Mouse (Mus musculus): ENCODE measurements around the gene Fmnl1. TPM values are rescaled to one million over a fixed set of nuclear protein-coding genes. Genes with fewer than 3 reads are reported as not detected.

Gene Fmnl1
- polyA plus RNA-seq, 1 experiment from 2014 or later, result 1.6 TPM

DNA sequence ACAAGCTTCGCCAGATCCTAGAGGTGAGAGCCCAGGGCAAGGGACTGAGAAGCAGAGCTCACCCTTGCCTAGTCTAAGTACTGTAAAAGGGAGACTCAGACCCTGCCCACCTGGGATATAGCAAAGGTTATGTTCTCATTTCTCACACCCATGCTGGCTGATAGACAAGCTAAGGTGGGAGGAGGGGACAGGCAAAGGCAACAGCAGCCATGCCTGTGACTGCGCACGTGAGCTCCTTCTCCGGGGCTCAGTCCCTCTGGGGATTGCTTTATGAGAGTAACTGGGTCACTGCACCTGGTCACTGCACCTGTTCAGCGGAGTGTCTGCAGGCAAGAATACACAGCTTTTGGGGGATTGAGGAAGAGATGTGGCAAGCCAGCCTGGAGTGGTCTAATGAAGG, 24.7 kb downstream of the Fmnl1 start:
- H3K27me3 ChIP-seq, result peaks cover 100% of the 10 kb centered on the region
- H3K9me3 ChIP-seq (replicated peaks), result no peaks in the 10 kb centered on the region
- no peak for ATAC-seq (ENCODE audit: low FRiP score)
- no peak overlapping the region for H3K27ac ChIP-seq
- no peak overlapping the region for H3K4me3 ChIP-seq
- 79% methylated on average over 5 of the region's 5 CpGs for WGBS
- peaks cover 25% of the 10 kb centered on the region for H3K4me1 ChIP-seq
- H3K9ac ChIP-seq, result no peak overlapping the region
- no peak overlapping the region for H3K4me2 ChIP-seq (replicated peaks)
- no peaks in the 10 kb centered on the region for H3K36me3 ChIP-seq

DNA sequence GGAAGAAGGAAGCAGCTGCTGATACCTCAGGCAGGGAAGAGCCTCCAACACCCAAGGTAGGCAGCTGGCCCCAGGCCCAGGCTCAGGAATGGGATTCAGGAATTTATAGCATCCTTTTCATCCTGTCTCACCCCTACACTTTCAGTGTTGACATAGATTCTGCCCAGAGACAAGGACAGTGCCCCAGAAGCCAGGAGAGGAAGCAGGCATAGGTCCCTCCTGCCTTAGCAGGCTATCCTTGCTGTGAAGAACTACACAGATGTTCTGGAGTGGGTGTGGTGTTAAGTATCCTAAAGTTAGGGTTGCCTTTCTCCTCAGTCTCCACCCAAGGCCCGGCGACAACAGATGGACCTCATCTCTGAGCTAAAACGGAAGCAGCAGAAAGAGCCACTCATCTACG, 26.4 kb downstream of the Fmnl1 start:
- Histone ChIP-seq H3K27me3 (peaks cover 94% of the 10 kb centered on the region), H3K4me3 (no peak overlapping the region), H3K9ac (no peak overlapping the region), H3K27ac (no peak overlapping the region), H3K4me2 (replicated peaks) (no peak overlapping the region), H3K36me3 (no peaks in the 10 kb centered on the region), H3K4me1 (peaks cover 29% of the 10 kb centered on the region), H3K9me3 (replicated peaks) (no peaks in the 10 kb centered on the region)
- ATAC-seq (ENCODE audit: low FRiP score), result no peak
- WGBS, result 71% methylated on average over 4 of the region's 4 CpGs

DNA sequence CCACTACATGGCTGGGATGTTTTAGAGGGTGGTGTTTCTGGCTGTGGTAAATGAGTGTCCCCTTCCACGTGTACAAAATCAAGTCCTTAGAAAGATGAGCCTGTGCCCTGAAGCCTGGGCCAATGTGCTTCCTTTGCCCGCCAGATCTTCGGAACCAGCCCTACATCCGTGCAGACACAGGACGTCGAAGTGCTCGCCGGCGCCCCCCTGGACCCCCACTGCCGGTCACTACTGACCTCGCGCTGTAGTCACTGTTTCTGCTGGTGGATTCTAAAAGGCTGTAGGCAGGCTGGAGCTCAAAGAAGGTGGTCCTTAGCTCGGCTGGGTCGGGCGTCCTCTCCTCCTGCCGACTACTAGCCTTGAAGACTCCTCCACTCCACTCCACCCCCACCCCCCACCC, 27.4 kb downstream of the Fmnl1 start:
- no peak overlapping the region for H3K9ac ChIP-seq
- peaks cover 84% of the 10 kb centered on the region for H3K27me3 ChIP-seq
- H3K27ac ChIP-seq, result no peak overlapping the region
- peak overlapping the region; percentile 45; the same call in 1 of the 2 replicates for H3K4me3 ChIP-seq
- no peak for ATAC-seq (ENCODE audit: low FRiP score)
- 6% methylated on average over 16 of the region's 16 CpGs for WGBS
- H3K36me3 ChIP-seq, result no peaks in the 10 kb centered on the region
- H3K9me3 ChIP-seq (replicated peaks), result no peaks in the 10 kb centered on the region
- H3K4me1 ChIP-seq, result peaks cover 21% of the 10 kb centered on the region
- H3K4me2 ChIP-seq (replicated peaks), result peak overlapping the region; percentile 71

DNA sequence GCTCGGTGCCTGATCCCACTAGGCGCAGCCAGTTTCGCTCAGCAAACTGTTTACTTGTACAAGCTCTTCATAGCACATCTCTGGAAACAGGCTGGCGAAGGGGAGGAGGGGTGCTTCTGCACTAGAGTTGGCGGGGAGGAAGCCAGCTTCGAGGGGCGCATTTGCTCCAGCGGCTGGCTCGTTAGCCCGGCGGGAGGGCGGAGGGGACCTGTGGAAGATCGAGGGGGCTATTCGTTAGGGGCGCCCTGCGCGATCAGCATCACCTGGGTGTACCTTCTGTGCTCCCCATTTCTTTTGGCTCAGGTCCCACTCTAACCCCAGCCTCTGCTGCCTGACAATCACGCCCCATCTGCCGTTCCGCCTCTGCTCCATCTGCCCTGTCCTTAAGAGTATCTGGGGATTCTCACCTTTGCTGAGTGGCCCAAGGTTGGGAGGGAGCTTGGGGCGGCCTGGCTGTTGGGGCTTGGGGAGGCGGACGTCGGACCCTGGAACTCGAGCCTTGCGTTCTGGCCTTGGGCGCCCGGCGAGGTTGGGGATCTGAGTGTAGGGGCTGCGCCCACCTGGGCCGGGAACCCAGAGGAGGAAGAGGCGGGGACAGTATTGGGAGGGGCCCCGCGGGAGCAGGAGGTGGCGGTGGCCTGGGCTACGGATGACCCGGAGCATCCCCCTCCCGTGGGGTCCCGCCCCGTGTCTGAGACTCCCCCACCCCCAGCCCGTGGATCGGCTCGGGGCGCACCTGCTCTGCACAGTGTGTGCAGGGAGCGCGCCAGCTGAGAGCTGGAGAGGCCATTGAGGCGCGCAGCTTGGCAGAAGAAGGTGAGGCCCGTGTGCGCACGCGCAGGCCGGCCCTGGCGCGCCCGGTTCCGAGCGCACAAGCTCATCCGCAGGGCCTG, 28.2 kb downstream of the Fmnl1 start:
- 1% methylated on average over 58 of the region's 59 CpGs for WGBS
- Histone ChIP-seq H3K9me3 (replicated peaks) (no peaks in the 10 kb centered on the region), H3K36me3 (no peaks in the 10 kb centered on the region), H3K4me2 (replicated peaks) (peak overlapping the region; percentile 71), H3K27me3 (peaks cover 76% of the 10 kb centered on the region), H3K9ac (peak overlapping the region; percentile 42), H3K4me3 (peak overlapping the region; percentile 45), H3K27ac (no peak overlapping the region), H3K4me1 (peaks cover 19% of the 10 kb centered on the region)
- 0 out of 2 replicates have a peak, but pooled peaks have one; percentile 68 for ATAC-seq (ENCODE audit: low FRiP score)

DNA sequence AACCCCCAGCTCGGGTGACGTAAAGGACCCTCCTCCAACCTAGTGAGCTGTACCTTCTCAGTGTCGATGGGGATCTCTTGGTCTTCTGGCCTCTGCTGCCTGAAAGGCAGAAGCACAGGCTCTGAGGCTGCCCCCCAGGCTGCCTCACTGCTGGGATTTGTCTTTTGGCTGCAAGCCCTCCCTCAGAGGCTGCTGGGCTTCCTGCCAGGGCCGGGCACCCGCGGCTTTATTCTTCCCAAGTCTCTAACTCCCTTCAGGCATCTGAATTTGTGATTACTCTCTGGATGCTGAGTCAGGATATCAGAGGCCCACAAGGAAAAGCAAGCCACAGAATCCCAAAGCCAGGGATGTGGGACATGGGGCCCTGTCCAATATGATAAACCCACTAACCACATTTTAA, 30.8 kb downstream of the Fmnl1 start:
- Histone ChIP-seq H3K4me1 (peaks cover 19% of the 10 kb centered on the region), H3K27ac (no peak overlapping the region), H3K9ac (no peak overlapping the region), H3K27me3 (peaks cover 51% of the 10 kb centered on the region), H3K36me3 (no peaks in the 10 kb centered on the region), H3K4me2 (replicated peaks) (no peak overlapping the region), H3K4me3 (no peak overlapping the region), H3K9me3 (replicated peaks) (no peaks in the 10 kb centered on the region)
- 25% methylated on average over 6 of the region's 6 CpGs for WGBS
- ATAC-seq (ENCODE audit: low FRiP score), result peak; percentile 22; the same call in 1 of the 2 replicates

DNA sequence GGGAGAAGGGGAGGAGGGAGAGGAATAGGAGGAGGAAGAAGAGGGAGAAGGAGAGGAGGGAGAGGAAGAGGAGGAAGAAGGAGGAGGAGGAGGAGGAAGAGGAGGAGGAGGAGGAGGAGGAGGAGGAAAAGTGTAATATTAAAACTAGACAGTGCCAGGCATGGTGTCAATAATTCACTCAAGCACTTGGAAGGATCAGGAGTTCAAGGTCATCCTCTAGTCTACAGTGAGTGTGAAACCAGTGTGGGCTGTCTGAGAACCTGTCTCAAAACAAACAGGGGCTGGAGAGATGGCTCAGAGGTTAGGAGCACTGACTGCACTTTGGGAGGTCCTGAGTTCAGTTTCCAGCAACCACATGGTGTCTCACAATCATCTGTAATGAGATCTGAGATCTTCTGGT, 31.5 kb downstream of the Fmnl1 start:
- Histone ChIP-seq H3K27me3 (peaks cover 44% of the 10 kb centered on the region), H3K9ac (no peak overlapping the region), H3K4me1 (peaks cover 19% of the 10 kb centered on the region), H3K27ac (no peak overlapping the region), H3K4me2 (replicated peaks) (no peak overlapping the region), H3K36me3 (no peaks in the 10 kb centered on the region), H3K4me3 (no peak overlapping the region), H3K9me3 (replicated peaks) (no peaks in the 10 kb centered on the region)
- no peak for ATAC-seq (ENCODE audit: low FRiP score)

DNA sequence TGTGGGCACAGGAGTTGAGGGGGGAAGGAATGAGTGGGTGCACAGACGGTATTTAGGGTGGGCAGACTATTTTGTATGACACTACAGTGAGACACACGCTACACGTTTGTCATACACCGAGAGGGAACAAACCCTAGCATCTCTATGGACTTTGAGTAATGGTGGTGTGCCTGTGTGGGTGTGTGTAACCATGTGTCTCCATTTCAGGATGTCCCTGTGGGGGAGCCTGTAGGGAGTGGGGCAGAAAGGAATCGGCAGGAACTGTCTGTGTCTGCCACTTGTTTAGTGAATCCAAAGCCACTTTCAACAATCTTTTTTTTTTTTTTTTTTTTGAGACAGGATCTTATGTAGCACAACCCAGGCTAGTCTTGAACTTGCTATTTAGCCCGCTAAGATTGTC, 35.3 kb downstream of the Fmnl1 start:
- Histone ChIP-seq H3K9ac (no peak overlapping the region), H3K36me3 (no peaks in the 10 kb centered on the region), H3K4me1 (0 out of 2 replicates have a peak, but pooled peaks cover 4% of the 10 kb centered on the region), H3K4me2 (replicated peaks) (no peak overlapping the region), H3K9me3 (replicated peaks) (no peaks in the 10 kb centered on the region), H3K27me3 (peaks cover 6% of the 10 kb centered on the region), H3K27ac (no peak overlapping the region), H3K4me3 (no peak overlapping the region)
- ATAC-seq (ENCODE audit: low FRiP score), result no peak
- WGBS, result 91% methylated on average over 6 of the region's 6 CpGs

DNA sequence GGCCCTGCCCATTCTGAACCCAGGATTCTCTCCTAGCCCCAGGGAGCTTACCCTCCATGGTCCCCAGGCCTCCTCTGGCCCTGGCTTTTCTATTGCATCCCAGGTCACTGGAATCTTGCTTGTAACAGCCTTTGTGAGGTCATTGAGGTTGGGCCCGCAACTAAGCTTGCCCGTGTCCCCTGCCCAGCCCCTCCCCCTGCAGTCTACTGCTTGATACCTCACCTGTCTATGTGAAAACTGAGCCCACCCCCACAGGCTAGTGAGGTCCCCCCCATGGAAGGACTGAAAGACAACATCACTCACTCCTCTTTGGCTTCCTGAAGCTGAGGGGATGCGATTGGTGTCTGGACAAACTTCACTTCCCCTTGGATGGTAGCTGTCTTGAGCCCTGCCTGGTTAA, 37.6 kb downstream of the Fmnl1 start, which contains the start of gene 1700023F06Rik:
1700023F06Rik (minus strand) TSS at position 101 of the 400 bp plus-strand sequence.
- Histone ChIP-seq H3K9me3 (replicated peaks) (no peaks in the 10 kb centered on the region), H3K27me3 (no peaks in the 10 kb centered on the region), H3K4me1 (no peaks in the 10 kb centered on the region), H3K4me2 (replicated peaks) (no peak within 1 kb of the TSS), H3K9ac (no peak within 1 kb of the TSS), H3K36me3 (no peaks in the 10 kb centered on the region), H3K4me3 (no peak within 1 kb of the TSS), H3K27ac (no peak within 1 kb of the TSS)
- WGBS, result 79% methylated on average over 3 of the region's 3 CpGs
- no peak for ATAC-seq (ENCODE audit: low FRiP score)

DNA sequence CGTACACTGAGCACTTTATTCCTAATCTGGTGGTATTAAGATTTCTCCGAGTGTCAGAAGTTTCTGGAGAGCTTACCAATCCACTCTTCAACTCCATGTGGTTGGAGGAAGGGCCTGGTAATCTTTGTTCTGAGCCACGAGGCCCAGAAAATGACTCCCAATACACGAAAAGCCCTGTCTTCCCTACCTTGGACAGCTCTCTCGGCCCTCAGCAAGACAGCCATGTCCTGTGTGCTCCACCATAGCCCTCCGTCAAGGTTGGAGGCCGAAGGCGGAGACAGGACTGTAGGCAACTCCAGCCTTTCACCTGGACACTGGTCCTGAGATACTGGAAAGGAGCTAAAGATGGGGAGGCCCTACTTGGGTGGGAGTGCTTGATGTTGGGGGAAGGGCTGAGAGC, 39.4 kb downstream of the Fmnl1 start:
- Histone ChIP-seq H3K4me3 (no peak overlapping the region), H3K9me3 (replicated peaks) (no peaks in the 10 kb centered on the region), H3K36me3 (no peaks in the 10 kb centered on the region), H3K27ac (no peak overlapping the region), H3K4me2 (replicated peaks) (no peak overlapping the region), H3K27me3 (no peaks in the 10 kb centered on the region), H3K9ac (no peak overlapping the region), H3K4me1 (no peaks in the 10 kb centered on the region)
- WGBS, result 75% methylated on average over 8 of the region's 8 CpGs
- no peak for ATAC-seq (ENCODE audit: low FRiP score)

DNA sequence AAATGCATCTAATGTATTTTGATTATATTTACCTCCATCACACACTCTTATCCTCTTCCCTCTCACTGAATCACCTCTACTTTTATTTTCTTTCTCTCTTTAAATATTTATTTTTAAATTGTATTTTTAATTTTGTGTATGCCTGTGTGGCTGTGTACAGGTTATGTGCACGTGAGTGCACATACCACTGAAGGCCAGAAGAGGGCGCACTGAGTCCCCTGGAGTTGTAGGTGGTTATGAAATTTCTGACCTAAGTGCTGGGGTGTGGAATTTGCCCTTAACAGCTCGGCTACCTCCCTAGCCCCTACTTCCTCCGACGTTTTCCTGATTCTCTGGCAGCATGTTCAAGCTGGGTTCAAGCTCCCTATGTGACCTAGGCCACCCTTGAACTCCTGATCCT, 42.8 kb downstream of the Fmnl1 start:
- Histone ChIP-seq H3K9ac (no peak overlapping the region), H3K4me1 (peaks cover 8% of the 10 kb centered on the region), H3K4me2 (replicated peaks) (no peak overlapping the region), H3K27ac (no peak overlapping the region), H3K36me3 (no peaks in the 10 kb centered on the region), H3K4me3 (no peak overlapping the region), H3K9me3 (replicated peaks) (no peaks in the 10 kb centered on the region), H3K27me3 (peaks cover 10% of the 10 kb centered on the region)
- no peak for ATAC-seq (ENCODE audit: low FRiP score)
- 83% methylated on average over 5 of the region's 5 CpGs for WGBS

DNA sequence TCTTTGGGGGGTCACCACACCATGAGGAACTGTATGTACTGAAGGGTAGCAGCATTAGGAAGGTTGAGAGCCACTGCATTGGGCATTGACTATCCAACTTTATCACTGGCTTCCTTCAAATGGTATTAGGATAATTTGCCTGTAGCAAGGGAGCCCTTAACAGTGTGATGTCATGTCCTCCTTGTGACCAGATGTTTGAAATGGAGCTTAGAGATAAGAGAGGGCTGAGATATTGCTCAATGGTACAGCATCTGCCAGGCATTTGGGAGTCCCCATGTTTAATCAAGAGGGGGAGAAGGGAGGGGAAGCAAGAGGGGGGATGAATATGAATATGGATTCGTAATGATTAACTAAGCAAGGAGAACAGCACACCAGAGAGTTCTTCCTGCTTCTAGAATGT, 44.4 kb downstream of the Fmnl1 start:
- Histone ChIP-seq H3K9me3 (replicated peaks) (no peaks in the 10 kb centered on the region), H3K27me3 (peaks cover 13% of the 10 kb centered on the region), H3K9ac (no peak overlapping the region), H3K4me2 (replicated peaks) (no peak overlapping the region), H3K4me3 (no peak overlapping the region), H3K36me3 (peaks cover 12% of the 10 kb centered on the region; the same call in 1 of the 2 replicates), H3K4me1 (peaks cover 8% of the 10 kb centered on the region), H3K27ac (no peak overlapping the region)
- ATAC-seq (ENCODE audit: low FRiP score), result no peak
- WGBS, result 93% methylated on average over 1 of the region's 1 CpGs

DNA sequence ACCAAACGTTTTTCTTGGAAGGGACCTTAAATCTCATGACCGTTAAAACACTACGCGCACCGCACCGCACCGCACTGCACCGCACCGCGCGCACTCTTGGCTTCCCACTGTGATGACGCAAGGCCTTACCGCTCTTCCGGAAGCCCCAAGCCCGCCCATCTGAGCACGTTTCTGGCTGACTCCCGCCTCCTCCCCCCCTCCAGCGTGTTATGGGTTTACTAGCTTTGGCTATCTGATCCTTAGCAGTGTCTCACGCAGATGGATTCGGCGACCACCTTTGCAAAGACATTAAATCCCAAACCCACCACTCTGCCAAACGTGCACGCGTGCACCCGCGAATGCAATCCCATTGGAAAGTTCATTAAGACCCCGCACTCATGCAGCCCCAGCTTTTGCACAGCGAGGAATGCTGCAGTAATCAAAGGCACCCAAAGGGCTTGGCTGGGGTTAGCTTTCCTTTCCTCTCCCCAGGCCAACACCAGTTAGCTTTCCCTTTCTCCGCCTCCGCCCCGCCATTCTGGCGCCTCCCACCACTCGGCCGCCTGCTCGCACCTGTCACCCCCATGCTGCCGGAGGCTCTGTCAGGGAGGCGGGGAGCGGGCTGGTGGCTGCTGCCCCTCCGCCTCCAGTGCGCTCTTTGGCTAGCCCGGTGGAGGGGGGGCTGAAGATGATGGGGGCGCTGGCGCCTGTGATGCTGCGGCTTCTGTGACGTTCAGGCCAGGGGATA, 47.0 kb downstream of the Fmnl1 start, which contains the start of gene Spata32:
Spata32 (minus strand) TSS at position 643 of the 727 bp plus-strand sequence.
- Histone ChIP-seq H3K36me3 (peaks cover 26% of the 10 kb centered on the region), H3K9ac (peak within 1 kb of the TSS; percentile 65), H3K9me3 (replicated peaks) (no peaks in the 10 kb centered on the region), H3K4me3 (peak within 1 kb of the TSS; percentile 49), H3K4me2 (replicated peaks) (peak within 1 kb of the TSS; percentile 98), H3K27me3 (peaks cover 13% of the 10 kb centered on the region), H3K27ac (peak within 1 kb of the TSS; percentile 46), H3K4me1 (peaks cover 8% of the 10 kb centered on the region)
- WGBS, result 2% methylated on average over 45 of the region's 45 CpGs
- peak; percentile 86 for ATAC-seq (ENCODE audit: low FRiP score)
